8 mouse cellular contexts compared by ENCODE assay signal in the genomic region with DNA sequence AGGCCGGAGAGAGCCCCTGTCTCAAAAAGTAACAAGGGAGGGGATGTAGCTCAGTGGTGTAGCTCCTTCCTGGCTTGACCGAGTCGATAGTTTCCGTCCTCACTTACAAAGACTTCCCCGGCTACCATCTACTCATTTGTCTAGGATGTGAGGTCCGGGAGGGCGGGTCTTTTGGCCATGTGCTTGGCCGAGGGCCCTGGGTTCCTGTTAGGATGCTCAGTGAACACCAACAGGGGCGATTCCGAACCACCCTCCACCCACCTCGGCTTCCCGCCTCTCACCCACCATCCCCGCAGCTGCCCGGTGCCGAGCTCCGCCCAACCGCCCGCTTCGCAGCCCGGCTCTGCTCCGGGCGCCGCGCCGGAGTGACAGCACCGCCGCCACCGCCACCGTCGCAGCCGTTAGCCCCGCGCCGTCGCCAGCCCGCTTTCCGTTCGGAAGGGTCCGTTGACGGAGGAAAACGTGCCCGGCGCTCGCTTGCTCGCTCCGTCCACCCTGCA. TPM values are rescaled to one million over a fixed set of nuclear protein-coding genes. Genes with fewer than 3 reads are reported as not detected.
DNase-seq lines count a peak whose midpoint lies in the region; ATAC-seq and TF ChIP-seq lines count a peak whose summit lies in the region.

Gene Slc2a3 (minus strand): TSS at position 340 of the 500 bp plus-strand sequence.

- H3K79me2 ChIP-seq in heart, adult 2 months (replicated peaks; ENCODE audit: control insufficient read depth, insufficient read depth, low read length), result no peaks in the 10 kb centered on the region

- H3K9ac ChIP-seq in embryonic facial prominence, embryonic 13.5 days, result peak within 1 kb of the TSS; percentile 77
- peak within 1 kb of the TSS; percentile 80 for H3K9ac ChIP-seq in heart, adult 2 months (ENCODE audit: low read depth, low read length)
- peak within 1 kb of the TSS; percentile 55 for H3K9ac ChIP-seq in limb, embryonic 15.5 days
- H3K9ac ChIP-seq in midbrain, embryonic 15.5 days, result peak within 1 kb of the TSS; percentile 62
- peak within 1 kb of the TSS; percentile 61 for H3K9ac ChIP-seq in stomach, postnatal 0 days (ENCODE audit: low read length)

- peak within 1 kb of the TSS; percentile 23; the same call in 1 of the 2 replicates for H3K27ac ChIP-seq in embryonic facial prominence, embryonic 13.5 days
- H3K27ac ChIP-seq in heart, adult 2 months, result peak within 1 kb of the TSS; percentile 8
- no peak within 1 kb of the TSS for H3K27ac ChIP-seq in kidney, adult 2 months (ENCODE audit: insufficient read depth, low read depth, low read length)
- peak within 1 kb of the TSS; percentile 40 for H3K27ac ChIP-seq in limb, embryonic 15.5 days
- peak within 1 kb of the TSS; percentile 66 for H3K27ac ChIP-seq in midbrain, embryonic 15.5 days
- H3K27ac ChIP-seq in stomach, postnatal 0 days (replicated peaks), result peak within 1 kb of the TSS; percentile 42; the same call in 1 of the 2 replicates

- no peaks in the 10 kb centered on the region for H3K36me3 ChIP-seq in embryonic facial prominence, embryonic 13.5 days
- H3K36me3 ChIP-seq in heart, adult 2 months (ENCODE audit: control insufficient read depth, insufficient read depth, low read length), result no peaks in the 10 kb centered on the region
- no peaks in the 10 kb centered on the region for H3K36me3 ChIP-seq in kidney, adult 2 months (ENCODE audit: control insufficient read depth, insufficient read depth, low read length)
- H3K36me3 ChIP-seq in limb, embryonic 15.5 days, result no peaks in the 10 kb centered on the region
- no peaks in the 10 kb centered on the region for H3K36me3 ChIP-seq in midbrain, embryonic 15.5 days (replicated peaks)
- H3K36me3 ChIP-seq in stomach, postnatal 0 days (ENCODE audit: control insufficient read depth, insufficient read depth, low read length), result no peaks in the 10 kb centered on the region

- WGBS in embryonic facial prominence, embryonic 13.5 days, result under 1% methylated on average over 46 of the region's 46 CpGs
- WGBS in heart, adult 2 months, result under 1% methylated on average over 45 of the region's 46 CpGs
- 2% methylated on average over 46 of the region's 46 CpGs for WGBS in kidney, adult 2 months
- 1% methylated on average over 45 of the region's 46 CpGs for WGBS in limb, embryonic 15.5 days
- whole genome bisulfite sequencing in midbrain, embryonic 15.5 days, result 1% methylated on average over 42 of the region's 46 CpGs
- under 1% methylated on average over 44 of the region's 46 CpGs for WGBS in stomach, postnatal 0 days

- ATAC-seq in embryonic facial prominence, embryonic 13.5 days (ENCODE audit: insufficient number of reproducible peaks, insufficient read depth, low FRiP score, low TSS enrichment, low read depth), result peak; percentile 70; the same call in 1 of the 2 replicates
- ATAC-seq in limb, embryonic 15.5 days (ENCODE audit: insufficient number of reproducible peaks, low FRiP score, low TSS enrichment, low read depth), result peak; percentile 70
- peak; percentile 83 for ATAC-seq in midbrain, embryonic 15.5 days (replicated peaks)
- peak; percentile 57 for ATAC-seq in stomach, postnatal 0 days (ENCODE audit: low FRiP score, low TSS enrichment)

- intact Hi-C loops in heart, adult 2 months (cut with DNase I), result loop anchor here (5.0 kb wide), 1 partner anchor 59 kb away; no protein-coding TSS in a partner anchor

- H3K4me1 ChIP-seq in embryonic facial prominence, embryonic 13.5 days, result peaks cover 8% of the 10 kb centered on the region
- H3K4me1 ChIP-seq in heart, adult 2 months (ENCODE audit: control insufficient read depth, insufficient read depth, low read length), result peaks cover 3% of the 10 kb centered on the region
- 0 out of 2 replicates have a peak, but pooled peaks cover 2% of the 10 kb centered on the region for H3K4me1 ChIP-seq in kidney, adult 2 months (ENCODE audit: control insufficient read depth, insufficient read depth, low read length)
- peaks cover 15% of the 10 kb centered on the region for H3K4me1 ChIP-seq in limb, embryonic 15.5 days
- peaks cover 13% of the 10 kb centered on the region for H3K4me1 ChIP-seq in midbrain, embryonic 15.5 days
- H3K4me1 ChIP-seq in stomach, postnatal 0 days (replicated peaks; ENCODE audit: control insufficient read depth, insufficient read depth), result peaks cover 10% of the 10 kb centered on the region; the same call in 1 of the 2 replicates

- peak; percentile 60 to 64 for DNase-seq in B cell, adult 2 months
- DNase-seq in adrenal gland, postnatal 10 days, result peak; percentile 63
- DNase-seq in heart, adult 2 months, result peak; percentile 75 to 77
- DNase-seq in kidney, adult 2 months, result peak; percentile 63
- DNase-seq in stomach, postnatal 0 days (ENCODE audit: low spot score), result no peak

- peak within 1 kb of the TSS; percentile 95 for H3K4me2 ChIP-seq in embryonic facial prominence, embryonic 13.5 days
- H3K4me2 ChIP-seq in limb, embryonic 15.5 days, result peak within 1 kb of the TSS; percentile 87
- H3K4me2 ChIP-seq in midbrain, embryonic 15.5 days, result peak within 1 kb of the TSS; percentile 84
- H3K4me2 ChIP-seq in stomach, postnatal 0 days (replicated peaks; ENCODE audit: low read depth), result peak within 1 kb of the TSS; percentile 84

- peaks cover 22% of the 10 kb centered on the region for H3K27me3 ChIP-seq in embryonic facial prominence, embryonic 13.5 days
- H3K27me3 ChIP-seq in heart, adult 2 months (ENCODE audit: control insufficient read depth, insufficient read depth, low read length), result no peaks in the 10 kb centered on the region
- H3K27me3 ChIP-seq in kidney, adult 2 months (replicated peaks; ENCODE audit: control insufficient read depth, insufficient read depth, low read length), result no peaks in the 10 kb centered on the region
- no peaks in the 10 kb centered on the region for H3K27me3 ChIP-seq in limb, embryonic 15.5 days
- H3K27me3 ChIP-seq in midbrain, embryonic 15.5 days (replicated peaks), result peaks cover 7% of the 10 kb centered on the region
- no peaks in the 10 kb centered on the region for H3K27me3 ChIP-seq in stomach, postnatal 0 days (ENCODE audit: control insufficient read depth, insufficient read depth, low read length)

- TF ChIP-seq EP300 in heart, adult 2 months (IDR thresholded peaks at IDR 0.05; ENCODE audit: insufficient read depth, low read depth, low read length), result no peak
- no peak for TF ChIP-seq EP300 in stomach, postnatal 0 days (optimal IDR thresholded peaks at IDR 0.05)

- no peaks in the 10 kb centered on the region for H3K9me3 ChIP-seq in embryonic facial prominence, embryonic 13.5 days
- no peaks in the 10 kb centered on the region for H3K9me3 ChIP-seq in limb, embryonic 15.5 days
- H3K9me3 ChIP-seq in midbrain, embryonic 15.5 days, result no peaks in the 10 kb centered on the region
- H3K9me3 ChIP-seq in stomach, postnatal 0 days (ENCODE audit: control insufficient read depth, low read length), result no peaks in the 10 kb centered on the region

- H3K4me3 ChIP-seq in embryonic facial prominence, embryonic 13.5 days, result peak within 1 kb of the TSS; percentile 60
- peak within 1 kb of the TSS; percentile 50 for H3K4me3 ChIP-seq in heart, adult 2 months
- peak within 1 kb of the TSS; percentile 57 for H3K4me3 ChIP-seq in kidney, adult 2 months (ENCODE audit: insufficient read depth, low read depth, low read length)
- H3K4me3 ChIP-seq in limb, embryonic 15.5 days, result peak within 1 kb of the TSS; percentile 51
- H3K4me3 ChIP-seq in midbrain, embryonic 15.5 days, result peak within 1 kb of the TSS; percentile 54
- H3K4me3 ChIP-seq in stomach, postnatal 0 days (ENCODE audit: low read depth, low read length), result peak within 1 kb of the TSS; percentile 46

- no peak for TF ChIP-seq POLR2A in heart, adult 2 months (IDR thresholded peaks at IDR 0.05; ENCODE audit: insufficient read depth, low read depth, low read length)
- no peak for TF ChIP-seq POLR2A in kidney, adult 2 months (IDR thresholded peaks at IDR 0.05; ENCODE audit: low read depth, low read length)

- TF ChIP-seq CTCF in heart, adult 2 months (IDR thresholded peaks at IDR 0.05), result no peak
- no peak for TF ChIP-seq CTCF in kidney, adult 2 months (conservative IDR thresholded peaks at IDR 0.05; ENCODE audit: insufficient read depth, insufficient read length, low read depth, low read length)
- no peak for TF ChIP-seq CTCF in stomach, postnatal 0 days (IDR thresholded peaks at IDR 0.05; ENCODE audit: low read depth)

RNA-seq across cellular contexts. Expression of gene Slc2a3, which starts in this region (rescaled TPM):
- 10 to 100 TPM; 10.1 to 12.9 TPM for total RNA-seq in adrenal gland, postnatal 10 days (2021)
- 37.0 and 38.4 TPM in 2 replicates for polyA plus RNA-seq in embryonic facial prominence, embryonic 13.5 days (2015; fragmentation: Nextera tagmentation; extraction: Ambion mirVana)
- total RNA-seq in heart, adult 2 months (2021), result 1 to 10 TPM; 1.6 to 4.7 TPM
- polyA plus RNA-seq in heart, adult 2 months (2012; rRNA removed), result 3.0 and 3.3 TPM in 2 replicates
- 1.3 and 2.7 TPM in 2 replicates for polyA plus RNA-seq in kidney, adult 2 months (2012; rRNA removed)
- 91.6 and 100 TPM in 2 replicates for polyA plus RNA-seq in limb, embryonic 15.5 days (2015; fragmentation: Nextera tagmentation; extraction: Ambion mirVana)
- polyA plus RNA-seq in midbrain, embryonic 15.5 days (2015; fragmentation: Nextera tagmentation; extraction: Ambion mirVana), result 34.6 and 36.8 TPM in 2 replicates
- polyA plus RNA-seq in stomach, postnatal 0 days (2015; fragmentation: Nextera tagmentation; extraction: Ambion mirVana), result 3.3 and 4.0 TPM in 2 replicates
